Mouse (Mus musculus): ENCODE results near the gene Mxi1. TPM values are rescaled to one million over a fixed set of nuclear protein-coding genes. Genes with fewer than 3 reads are reported as not detected.

Mxi1 gene
- polyA plus RNA-seq, 1 experiment, result 21.5 TPM

GRCm38 (mm10) chr19:53414650-53415049, 104.3 kb downstream of the Mxi1 start:
- Histone ChIP-seq H3K4me1 (ENCODE audit: control insufficient read depth, insufficient read depth, low read length) (no peaks in the 10 kb centered on the region), H3K4me3 (replicated peaks; ENCODE audit: extremely low read depth, low read depth, low read length) (no peak overlapping the region)
- WGBS, result 74% methylated on average over 11 of the region's 11 CpGs
- TF ChIP-seq POLR2A (IDR thresholded peaks at IDR 0.05; ENCODE audit: borderline replicate concordance, extremely low read depth, low read depth, low read length), result no peak
- no peak for TF ChIP-seq CTCF (IDR thresholded peaks at IDR 0.05; ENCODE audit: insufficient read depth, low read length)
- no peak for DNase-seq

- DNase-seq, result no peak
Observed at GRCm38 (mm10) chr19:53415198-53415597, 104.9 kb downstream of the Mxi1 start.

GRCm38 (mm10) chr19:53419834-53420233, 109.5 kb downstream of the Mxi1 start:
- WGBS, result 30% methylated on average over 5 of the region's 5 CpGs
- Histone ChIP-seq H3K4me3 (replicated peaks; ENCODE audit: extremely low read depth, low read depth, low read length) (no peak overlapping the region), H3K4me1 (ENCODE audit: control insufficient read depth, insufficient read depth, low read length) (peaks cover 4% of the 10 kb centered on the region)
- TF ChIP-seq CTCF (IDR thresholded peaks at IDR 0.05; ENCODE audit: insufficient read depth, low read length), result peak; percentile 49
- TF ChIP-seq POLR2A (IDR thresholded peaks at IDR 0.05; ENCODE audit: borderline replicate concordance, extremely low read depth, low read depth, low read length), result no peak
- peak; percentile 40 for DNase-seq

More at GRCm38 (mm10) chr19:53415198-53415597, 104.9 kb downstream of the Mxi1 start:
- WGBS, result 89% methylated on average over 17 of the region's 17 CpGs
- TF ChIP-seq POLR2A (IDR thresholded peaks at IDR 0.05; ENCODE audit: borderline replicate concordance, extremely low read depth, low read depth, low read length) (no peak), CTCF (IDR thresholded peaks at IDR 0.05; ENCODE audit: insufficient read depth, low read length) (no peak)
- no peak overlapping the region for H3K4me3 ChIP-seq (replicated peaks; ENCODE audit: extremely low read depth, low read depth, low read length)
- H3K4me1 ChIP-seq (ENCODE audit: control insufficient read depth, insufficient read depth, low read length), result no peaks in the 10 kb centered on the region

- Histone ChIP-seq H3K4me1 (ENCODE audit: control insufficient read depth, insufficient read depth, low read length) (peaks cover 7% of the 10 kb centered on the region), H3K4me3 (replicated peaks; ENCODE audit: extremely low read depth, low read depth, low read length) (peak overlapping the region; percentile 22)
- TF ChIP-seq POLR2A (IDR thresholded peaks at IDR 0.05; ENCODE audit: borderline replicate concordance, extremely low read depth, low read depth, low read length) (no peak), CTCF (IDR thresholded peaks at IDR 0.05; ENCODE audit: insufficient read depth, low read length) (no peak)
- DNase-seq, result peak; percentile 74
- WGBS, result 7% methylated on average over 19 of the region's 19 CpGs
Observed at GRCm38 (mm10) chr19:53420924-53421582, 110.7 kb downstream of the Mxi1 start.

- no peak for TF ChIP-seq POLR2A (IDR thresholded peaks at IDR 0.05; ENCODE audit: borderline replicate concordance, extremely low read depth, low read depth, low read length)
- TF ChIP-seq CTCF (IDR thresholded peaks at IDR 0.05; ENCODE audit: insufficient read depth, low read length), result no peak
- no peak for DNase-seq
- no peak overlapping the region for H3K4me3 ChIP-seq (replicated peaks; ENCODE audit: extremely low read depth, low read depth, low read length)
- 1% methylated on average over 6 of the region's 6 CpGs for WGBS
- H3K4me1 ChIP-seq (ENCODE audit: control insufficient read depth, insufficient read depth, low read length), result peaks cover 7% of the 10 kb centered on the region
Observed at GRCm38 (mm10) chr19:53421583-53422188, 111.4 kb downstream of the Mxi1 start.

GRCm38 (mm10) chr19:53422358-53423308, 112.3 kb downstream of the Mxi1 start:
- Histone ChIP-seq H3K4me1 (ENCODE audit: control insufficient read depth, insufficient read depth, low read length) (peaks cover 12% of the 10 kb centered on the region), H3K4me3 (replicated peaks; ENCODE audit: extremely low read depth, low read depth, low read length) (no peak overlapping the region)
- TF ChIP-seq CTCF (IDR thresholded peaks at IDR 0.05; ENCODE audit: insufficient read depth, low read length) (peak; percentile 16; the same call in 1 of the 2 replicates), POLR2A (IDR thresholded peaks at IDR 0.05; ENCODE audit: borderline replicate concordance, extremely low read depth, low read depth, low read length) (no peak)
- 56% methylated on average over 18 of the region's 18 CpGs for WGBS
- no peak for DNase-seq

- TF ChIP-seq CTCF (IDR thresholded peaks at IDR 0.05; ENCODE audit: insufficient read depth, low read length) (no peak), POLR2A (IDR thresholded peaks at IDR 0.05; ENCODE audit: borderline replicate concordance, extremely low read depth, low read depth, low read length) (no peak)
- no peak for DNase-seq
- Histone ChIP-seq H3K4me3 (replicated peaks; ENCODE audit: extremely low read depth, low read depth, low read length) (no peak overlapping the region), H3K4me1 (ENCODE audit: control insufficient read depth, insufficient read depth, low read length) (peaks cover 12% of the 10 kb centered on the region)
- 34% methylated on average over 17 of the region's 19 CpGs for WGBS
Observed at GRCm38 (mm10) chr19:53423341-53423753, 113.0 kb downstream of the Mxi1 start.

GRCm38 (mm10) chr19:53423816-53424465, 113.6 kb downstream of the Mxi1 start:
- TF ChIP-seq POLR2A (IDR thresholded peaks at IDR 0.05; ENCODE audit: borderline replicate concordance, extremely low read depth, low read depth, low read length) (no peak), CTCF (IDR thresholded peaks at IDR 0.05; ENCODE audit: insufficient read depth, low read length) (no peak)
- no peak overlapping the region for H3K4me3 ChIP-seq (replicated peaks; ENCODE audit: extremely low read depth, low read depth, low read length)
- H3K4me1 ChIP-seq (ENCODE audit: control insufficient read depth, insufficient read depth, low read length), result peaks cover 12% of the 10 kb centered on the region
- no peak for DNase-seq
- 56% methylated on average over 17 of the region's 17 CpGs for WGBS

- WGBS, result 14% methylated on average over 18 of the region's 18 CpGs
- Histone ChIP-seq H3K4me1 (ENCODE audit: control insufficient read depth, insufficient read depth, low read length) (peaks cover 12% of the 10 kb centered on the region), H3K4me3 (replicated peaks; ENCODE audit: extremely low read depth, low read depth, low read length) (peak overlapping the region; percentile 27)
- peak; percentile 29 for DNase-seq
- no peak for TF ChIP-seq CTCF (IDR thresholded peaks at IDR 0.05; ENCODE audit: insufficient read depth, low read length)
- TF ChIP-seq POLR2A (IDR thresholded peaks at IDR 0.05; ENCODE audit: borderline replicate concordance, extremely low read depth, low read depth, low read length), result peak; percentile 53; the same call in 1 of the 2 replicates
Observed at GRCm38 (mm10) chr19:53424629-53425028, 114.3 kb downstream of the Mxi1 start.

Other genes starting within 250 kb of the Mxi1 start
- gene Add3, start 170.1 kb upstream of the Mxi1 start, polyA plus RNA-seq (2012; rRNA removed), result 40.0 and 53.0 TPM in 2 replicates
- not detected in 2 replicates for gene Gm10197, start 61.2 kb downstream of the Mxi1 start, polyA plus RNA-seq (2012; rRNA removed)
- 3.9 and 6.2 TPM in 2 replicates for gene Smndc1, start 80.1 kb downstream of the Mxi1 start, polyA plus RNA-seq (2012; rRNA removed)
- gene Dusp5, start 218.6 kb downstream of the Mxi1 start, polyA plus RNA-seq (2012; rRNA removed), result 10.4 and 14.0 TPM in 2 replicates

Measured in lung, adult 2 months (tissue).